Mouse (Mus musculus): ENCODE data around the gene Exoc4. TPM values are rescaled to one million over a fixed set of nuclear protein-coding genes. Genes with fewer than 3 reads are reported as not detected.
A peak's percentile ranks its signal among the peaks of the same experiment; 100 is the strongest.

Exoc4 gene
- total RNA-seq, 4 experiments from 2014 or later: 44.3 to 49.6 (median 45.2) TPM

GRCm38 (mm10) chr6:33308646-33309045 lies 59.8 kb downstream of the Exoc4 start:
- no peak for DNase-seq (ENCODE audit: low spot score in 2 of 2)

GRCm38 (mm10) chr6:33310486-33310885 lies 61.6 kb downstream of the Exoc4 start:
- DNase-seq (ENCODE audit: low spot score in 2 of 2): no peak

GRCm38 (mm10) chr6:33322849-33323248 lies 74.0 kb downstream of the Exoc4 start:
- DNase-seq (ENCODE audit: low spot score in 2 of 2): no peak

- DNase-seq (ENCODE audit: low spot score in 2 of 2): no peak
These were observed 74.5 kb downstream of the Exoc4 start for GRCm38 (mm10) chr6:33323386-33323785.

GRCm38 (mm10) chr6:33328326-33328725 lies 79.4 kb downstream of the Exoc4 start:
- DNase-seq (ENCODE audit: low spot score in 2 of 2): no peak

- no peak for DNase-seq (ENCODE audit: low spot score in 2 of 2)
These were observed 98.3 kb downstream of the Exoc4 start for GRCm38 (mm10) chr6:33347088-33347775.

- peak; percentile 38 to 58 for DNase-seq (ENCODE audit: low spot score in 2 of 2)
These were observed 112.7 kb downstream of the Exoc4 start for GRCm38 (mm10) chr6:33361613-33362012.

GRCm38 (mm10) chr6:33380517-33380916 lies 131.6 kb downstream of the Exoc4 start:
- DNase-seq (ENCODE audit: low spot score in 2 of 2): no peak

- DNase-seq (ENCODE audit: low spot score in 2 of 2): no peak
These were observed 133.3 kb downstream of the Exoc4 start for GRCm38 (mm10) chr6:33382176-33382575.

GRCm38 (mm10) chr6:33392020-33392419 lies 143.1 kb downstream of the Exoc4 start:
- DNase-seq (ENCODE audit: low spot score in 2 of 2): no peak

- DNase-seq (ENCODE audit: low spot score in 2 of 2): no peak
These were observed 150.6 kb downstream of the Exoc4 start for GRCm38 (mm10) chr6:33399491-33399890.

- no peak for DNase-seq (ENCODE audit: low spot score in 2 of 2)
These were observed 152.3 kb downstream of the Exoc4 start for GRCm38 (mm10) chr6:33401161-33401560.

GRCm38 (mm10) chr6:33405562-33406275 lies 156.8 kb downstream of the Exoc4 start:
- no peak for DNase-seq (ENCODE audit: low spot score in 2 of 2)

- DNase-seq (ENCODE audit: low spot score in 2 of 2): no peak
These were observed 160.7 kb downstream of the Exoc4 start for GRCm38 (mm10) chr6:33409586-33409985.

- DNase-seq (ENCODE audit: low spot score in 2 of 2): no peak
These were observed 176.1 kb downstream of the Exoc4 start for GRCm38 (mm10) chr6:33425007-33425406.

GRCm38 (mm10) chr6:33431207-33431787 lies 182.4 kb downstream of the Exoc4 start:
- no peak for DNase-seq (ENCODE audit: low spot score in 2 of 2)

- DNase-seq (ENCODE audit: low spot score in 2 of 2): no peak
These were observed 191.6 kb downstream of the Exoc4 start for GRCm38 (mm10) chr6:33440508-33440907.

- DNase-seq (ENCODE audit: low spot score in 2 of 2): no peak
These were observed 204.9 kb downstream of the Exoc4 start for GRCm38 (mm10) chr6:33453810-33454209.

GRCm38 (mm10) chr6:33454354-33454753 lies 205.5 kb downstream of the Exoc4 start:
- DNase-seq (ENCODE audit: low spot score in 2 of 2): no peak

- DNase-seq (ENCODE audit: low spot score in 2 of 2): no peak
These were observed 206.4 kb downstream of the Exoc4 start for GRCm38 (mm10) chr6:33455238-33455637.

GRCm38 (mm10) chr6:33464862-33465261 lies 216.0 kb downstream of the Exoc4 start:
- no peak for DNase-seq (ENCODE audit: low spot score in 2 of 2)

- no peak for DNase-seq (ENCODE audit: low spot score in 2 of 2)
These were observed 216.5 kb downstream of the Exoc4 start for GRCm38 (mm10) chr6:33465392-33465791.
